Comparison of ENCODE assay signal across 14 mouse cellular contexts in the genomic region with DNA sequence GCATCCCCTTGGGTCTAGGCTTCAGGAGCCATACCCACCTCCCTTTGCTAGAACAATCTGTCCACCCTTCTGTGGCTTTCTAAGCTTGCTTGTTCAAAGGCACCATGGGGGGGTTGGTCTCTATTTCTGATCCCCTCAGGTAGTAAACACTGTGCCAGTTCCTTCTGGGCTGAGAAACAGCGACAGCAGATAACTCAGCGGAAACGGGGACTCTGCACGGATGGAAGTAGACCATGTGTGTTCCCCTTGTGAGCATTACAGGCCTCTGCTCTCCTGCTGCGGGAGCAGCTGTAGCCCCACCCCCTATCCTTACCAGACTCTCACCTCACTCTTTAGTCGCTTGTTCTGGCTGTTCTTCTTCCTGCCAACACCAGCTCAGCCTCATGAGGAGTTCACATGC. TPM values are rescaled to one million over a fixed set of nuclear protein-coding genes. Genes with fewer than 3 reads are reported as not detected.
A peak's percentile ranks its signal among the peaks of the same experiment; 100 is the strongest.
DNase-seq lines count a peak whose midpoint lies in the region; TF ChIP-seq lines count a peak whose summit lies in the region.
"Had no signal": no experiment of that assay in that cellular context is flagged by ENCODE, and none has a peak within 500 bp of the region (broad histone marks: within the 10 kb centered on the region; RNA-seq: fewer than 3 reads in every experiment).

No protein-coding gene starts in this region.

- DNase-seq in layer of hippocampus, adult 11-12 months (ENCODE audit: low spot score): peak; percentile 11
- DNase-seq in layer of hippocampus, adult 18-20 months (ENCODE audit: low spot score in 2 of 2): no peak
- peak; percentile 49 for DNase-seq in brain, embryonic 14.5 days (ENCODE audit: low read depth)
- DNase-seq in cerebellum, adult 11 months: peak; percentile 94
- DNase-seq in cerebellum, postnatal 14 days: peak; percentile 94 to 97
- DNase-seq in ovary, postnatal 36 days (ENCODE audit: low spot score): no peak
- DNase-seq in left cerebral cortex, adult 11 months (ENCODE audit: low spot score): no peak
- no peak for DNase-seq in testis, postnatal 10 days (ENCODE audit: low spot score)
- DNase-seq: adrenal gland, postnatal 36 days; gastrocnemius, postnatal 14 days; kidney, postnatal 4 days; liver; liver, postnatal 0 days had no signal

- no peak for TF ChIP-seq POLR2A in brain, embryonic 14.5 days (IDR thresholded peaks at IDR 0.05; ENCODE audit: borderline replicate concordance, extremely low read depth, insufficient read depth, insufficient read length, poor library complexity, severe bottlenecking)

- TF ChIP-seq CTCF in brain, embryonic 14.5 days (IDR thresholded peaks at IDR 0.05; ENCODE audit: borderline replicate concordance, extremely low read depth, insufficient read depth, insufficient read length): no peak

RNA-seq across cellular contexts. Expression of gene Stxbp5l, which starts 58.2 kb away (rescaled TPM):
- 100 to 1,000 TPM; 119 to 132 TPM for total RNA-seq in layer of hippocampus, adult 18-20 months (2021)
- polyA plus RNA-seq in brain, embryonic 14.5 days (2012; rRNA removed): 2.0 and 4.0 TPM in 2 replicates
- total RNA-seq: monocyte, adult 5-6 weeks had no signal
- polyA plus RNA-seq: liver, postnatal 0 days had no signal

Comparison
In these comparisons a context has a peak if more than half of its experiments do, and no peak if none do; other contexts are left out.
1. DNase-seq: peak in layer of hippocampus, adult 11-12 months (single experiment), brain, embryonic 14.5 days (single experiment), cerebellum, adult 11 months (single experiment) and cerebellum, postnatal 14 days (2 of 2); none in layer of hippocampus, adult 18-20 months (0 of 2), ovary, postnatal 36 days (single experiment), left cerebral cortex, adult 11 months (single experiment) and testis, postnatal 10 days (single experiment).